Mouse (Mus musculus) intestine, embryonic 16.5 days (tissue): ENCODE measurements around the gene Map4k4. TPM values are rescaled to one million over a fixed set of nuclear protein-coding genes. Genes with fewer than 3 reads are reported as not detected.
A peak's percentile ranks its signal among the peaks of the same experiment; 100 is the strongest.

Experiments
- ATAC-seq: fragments of 200-750 bp; cut with Nextera tagmentation; 2 replicates; pipeline ENCODE4 v1.8.0; 2017; ENCODE audit warnings: moderate TSS enrichment, moderate library complexity
- H3K27ac ChIP-seq: fragments of 300-500 bp; sonication (generic); 2 replicates; pipeline ENCODE4 v1.5.1; 2014; ENCODE audit warnings: mild to moderate bottlenecking, low read length
- H3K27me3 ChIP-seq: fragments of 300-500 bp; sonication (generic); replicated peaks from 2 replicates; pipeline ENCODE4 v1.6.1; 2014; ENCODE audit warnings: low read length, control low read depth, mixed read lengths; ENCODE audit not compliant: control insufficient read depth, insufficient read depth
- H3K36me3 ChIP-seq: fragments of 300-500 bp; sonication (generic); 2 replicates; pipeline ENCODE4 v1.6.1; 2014; ENCODE audit warnings: low read length, control low read depth; ENCODE audit not compliant: control insufficient read depth, insufficient read depth
- H3K4me1 ChIP-seq: fragments of 300-500 bp; sonication (generic); 2 replicates; pipeline ENCODE4 v1.6.1; 2014; ENCODE audit warnings: low read length, control low read depth, mixed read lengths; ENCODE audit not compliant: control insufficient read depth, insufficient read depth
- H3K4me2 ChIP-seq: fragments of 300-500 bp; sonication (generic); 2 replicates; pipeline ENCODE4 v1.6.1; 2014; ENCODE audit warnings: low read depth, low read length, control low read depth
- H3K4me3 ChIP-seq: fragments of 300-500 bp; sonication (generic); 2 replicates; pipeline ENCODE4 v1.5.1; 2014; ENCODE audit warnings: mild to moderate bottlenecking, low read length
- H3K9ac ChIP-seq: fragments of 300-500 bp; sonication (generic); 2 replicates; pipeline ENCODE4 v1.6.1; 2014; ENCODE audit warnings: low read depth, low read length
- H3K9me3 ChIP-seq: fragments of 300-500 bp; sonication (generic); 2 replicates; pipeline ENCODE4 v1.6.1; 2016; ENCODE audit warnings: low read length, control low read depth; ENCODE audit not compliant: control insufficient read depth
- WGBS: fragments of 180-500 bp; shearing (Covaris S2); extraction: QIAGEN DNeasy Blood & Tissue Kit; methylation state at CpG from one replicate; pipeline ENCODE4 v1.1.7; 2014; 5-methylcytosine and 5-hydroxymethylcytosine counted together
- polyA plus RNA-seq: library from polyadenylated mRNA; unstranded; fragments of >200 nt; fragmentation: Nextera tagmentation; extraction: Ambion mirVana; gene quantifications from 2 replicates; pipeline ENCODE4 v1.2.1, GENCODE M21; 2015

Gene Map4k4
- polyA plus RNA-seq, 1 experiment from 2014 or later = 10.1 TPM

GRCm38 (mm10) chr1:39962840-39963239 lies 62.1 kb downstream of the Map4k4 start:
- 84% methylated on average over 8 of the region's 8 CpGs for WGBS
- no peak for ATAC-seq
- Histone ChIP-seq H3K9me3 (no peaks in the 10 kb centered on the region), H3K9ac (no peak overlapping the region), H3K36me3 (0 out of 2 replicates have a peak, but pooled peaks cover 3% of the 10 kb centered on the region), H3K27ac (peak overlapping the region; percentile 4; the same call in 1 of the 2 replicates), H3K4me1 (peaks cover 35% of the 10 kb centered on the region), H3K4me3 (no peak overlapping the region), H3K4me2 (no peak overlapping the region), H3K27me3 (no peaks in the 10 kb centered on the region)

GRCm38 (mm10) chr1:39963821-39964220 lies 63.1 kb downstream of the Map4k4 start:
- H3K36me3 ChIP-seq = 0 out of 2 replicates have a peak, but pooled peaks cover 3% of the 10 kb centered on the region
- no peaks in the 10 kb centered on the region for H3K9me3 ChIP-seq
- ATAC-seq = peak; percentile 30
- H3K27me3 ChIP-seq = no peaks in the 10 kb centered on the region
- 40% methylated on average over 3 of the region's 3 CpGs for WGBS
- no peak overlapping the region for H3K27ac ChIP-seq
- H3K4me1 ChIP-seq = peaks cover 32% of the 10 kb centered on the region
- no peak overlapping the region for H3K4me2 ChIP-seq
- H3K4me3 ChIP-seq = no peak overlapping the region
- H3K9ac ChIP-seq = no peak overlapping the region

GRCm38 (mm10) chr1:39964427-39964826 lies 63.7 kb downstream of the Map4k4 start:
- Histone ChIP-seq H3K36me3 (0 out of 2 replicates have a peak, but pooled peaks cover 3% of the 10 kb centered on the region), H3K4me3 (no peak overlapping the region), H3K4me1 (peaks cover 32% of the 10 kb centered on the region), H3K27me3 (no peaks in the 10 kb centered on the region), H3K27ac (no peak overlapping the region), H3K9me3 (no peaks in the 10 kb centered on the region), H3K9ac (no peak overlapping the region), H3K4me2 (no peak overlapping the region)
- WGBS = 57% methylated on average over 2 of the region's 2 CpGs
- ATAC-seq = peak; percentile 76

- Histone ChIP-seq H3K4me1 (peaks cover 38% of the 10 kb centered on the region), H3K4me3 (no peak overlapping the region), H3K4me2 (no peak overlapping the region), H3K27ac (no peak overlapping the region), H3K9ac (no peak overlapping the region), H3K27me3 (no peaks in the 10 kb centered on the region), H3K36me3 (0 out of 2 replicates have a peak, but pooled peaks cover 3% of the 10 kb centered on the region), H3K9me3 (no peaks in the 10 kb centered on the region)
- 37% methylated on average over 3 of the region's 3 CpGs for WGBS
- ATAC-seq = 0 out of 2 replicates have a peak, but pooled peaks have one; percentile 12
These were observed 64.7 kb downstream of the Map4k4 start for GRCm38 (mm10) chr1:39965461-39965860.

- Histone ChIP-seq H3K4me3 (no peak overlapping the region), H3K9me3 (no peaks in the 10 kb centered on the region), H3K4me2 (no peak overlapping the region), H3K27ac (no peak overlapping the region), H3K36me3 (no peaks in the 10 kb centered on the region), H3K9ac (no peak overlapping the region), H3K27me3 (no peaks in the 10 kb centered on the region), H3K4me1 (peaks cover 26% of the 10 kb centered on the region)
- WGBS = 68% methylated on average over 7 of the region's 7 CpGs
- no peak for ATAC-seq
These were observed 68.3 kb downstream of the Map4k4 start for GRCm38 (mm10) chr1:39968999-39969398.

- WGBS = 77% methylated on average over 2 of the region's 2 CpGs
- Histone ChIP-seq H3K9ac (no peak overlapping the region), H3K4me1 (peaks cover 20% of the 10 kb centered on the region), H3K9me3 (no peaks in the 10 kb centered on the region), H3K4me2 (no peak overlapping the region), H3K27me3 (no peaks in the 10 kb centered on the region), H3K36me3 (no peaks in the 10 kb centered on the region), H3K27ac (no peak overlapping the region), H3K4me3 (no peak overlapping the region)
- ATAC-seq = no peak
These were observed 69.2 kb downstream of the Map4k4 start for GRCm38 (mm10) chr1:39969771-39970406.

- Histone ChIP-seq H3K9me3 (no peaks in the 10 kb centered on the region), H3K9ac (no peak overlapping the region), H3K4me1 (peaks cover 12% of the 10 kb centered on the region), H3K36me3 (peaks cover 10% of the 10 kb centered on the region), H3K4me3 (no peak overlapping the region), H3K27me3 (no peaks in the 10 kb centered on the region), H3K4me2 (no peak overlapping the region), H3K27ac (no peak overlapping the region)
- 71% methylated on average over 7 of the region's 7 CpGs for WGBS
- no peak for ATAC-seq
These were observed 71.7 kb downstream of the Map4k4 start for GRCm38 (mm10) chr1:39972411-39972810.

- Histone ChIP-seq H3K36me3 (peaks cover 11% of the 10 kb centered on the region), H3K9me3 (no peaks in the 10 kb centered on the region), H3K27me3 (no peaks in the 10 kb centered on the region), H3K27ac (no peak overlapping the region), H3K4me1 (peaks cover 12% of the 10 kb centered on the region), H3K4me2 (no peak overlapping the region), H3K4me3 (no peak overlapping the region), H3K9ac (no peak overlapping the region)
- WGBS = 78% methylated on average over 4 of the region's 4 CpGs
- no peak for ATAC-seq
These were observed 73.2 kb downstream of the Map4k4 start for GRCm38 (mm10) chr1:39973911-39974310.

GRCm38 (mm10) chr1:39975005-39975404 lies 74.3 kb downstream of the Map4k4 start:
- H3K9me3 ChIP-seq = no peaks in the 10 kb centered on the region
- H3K4me3 ChIP-seq = no peak overlapping the region
- ATAC-seq = no peak
- H3K27me3 ChIP-seq = no peaks in the 10 kb centered on the region
- H3K36me3 ChIP-seq = peaks cover 11% of the 10 kb centered on the region
- no peak overlapping the region for H3K4me2 ChIP-seq
- peaks cover 7% of the 10 kb centered on the region for H3K4me1 ChIP-seq
- 89% methylated on average over 2 of the region's 2 CpGs for WGBS
- H3K27ac ChIP-seq = no peak overlapping the region
- no peak overlapping the region for H3K9ac ChIP-seq

- no peak overlapping the region for H3K4me2 ChIP-seq
- no peak overlapping the region for H3K4me3 ChIP-seq
- no peaks in the 10 kb centered on the region for H3K9me3 ChIP-seq
- H3K27ac ChIP-seq = no peak overlapping the region
- H3K36me3 ChIP-seq = peaks cover 11% of the 10 kb centered on the region
- H3K4me1 ChIP-seq = peaks cover 6% of the 10 kb centered on the region; the same call in 1 of the 2 replicates
- ATAC-seq = no peak
- 71% methylated on average over 2 of the region's 2 CpGs for whole genome bisulfite sequencing
- H3K9ac ChIP-seq = no peak overlapping the region
- no peaks in the 10 kb centered on the region for H3K27me3 ChIP-seq
These were observed 75.4 kb downstream of the Map4k4 start for GRCm38 (mm10) chr1:39976107-39976506.
